Mouse (Mus musculus) liver, adult 2 months (tissue): ENCODE data around the gene Srsf12.

Experiments
- CTCF ChIP-seq: fragments of 200-500 bp; IDR thresholded peaks from 2 replicates; pipeline ENCODE4 v1.5.1; 2011; ENCODE audit warnings: low read depth, low read length, control low read depth
- POLR2A ChIP-seq: fragments of 200-500 bp; IDR thresholded peaks from 2 replicates; pipeline ENCODE4 v1.6.1; 2011; ENCODE audit warnings: low read length, control low read depth; ENCODE audit not compliant: insufficient read depth; ENCODE audit errors: extremely low read depth

DNA sequence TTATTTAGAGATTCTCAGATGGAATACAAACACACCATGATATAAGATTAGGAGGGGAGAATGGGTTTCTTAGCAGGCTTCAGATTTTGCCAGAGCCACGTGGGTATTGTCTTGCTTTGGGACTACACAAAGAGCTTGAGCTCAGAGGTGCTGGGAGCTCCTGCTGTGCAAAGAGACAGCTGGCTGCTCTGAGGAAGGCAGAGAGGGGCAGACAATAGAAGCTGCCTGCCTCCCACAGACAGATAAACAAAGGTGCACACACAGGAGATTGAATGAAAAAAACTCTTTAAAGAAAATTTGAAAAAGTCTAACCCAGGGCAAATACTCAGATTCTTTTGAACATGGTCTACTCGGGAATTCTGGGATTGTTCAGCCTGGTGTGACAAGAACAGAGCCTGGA, 10.7 kb upstream of the Srsf12 start:
- no peak for TF ChIP-seq POLR2A
- TF ChIP-seq CTCF: no peak
